Mouse (Mus musculus) liver, embryonic 14.5 days (tissue): ENCODE results near the gene Gpd1.

Source experiments
- CTCF ChIP-seq: IDR thresholded peaks from 2 replicates; pipeline ENCODE4 v1.5.1; 2016; ENCODE audit warnings: antibody characterized with exemption, low read depth, control low read depth
- EP300 ChIP-seq: IDR thresholded peaks from 2 replicates; pipeline ENCODE4 v1.6.1; 2016; ENCODE audit warnings: antibody characterized with exemption, low read depth

DNA sequence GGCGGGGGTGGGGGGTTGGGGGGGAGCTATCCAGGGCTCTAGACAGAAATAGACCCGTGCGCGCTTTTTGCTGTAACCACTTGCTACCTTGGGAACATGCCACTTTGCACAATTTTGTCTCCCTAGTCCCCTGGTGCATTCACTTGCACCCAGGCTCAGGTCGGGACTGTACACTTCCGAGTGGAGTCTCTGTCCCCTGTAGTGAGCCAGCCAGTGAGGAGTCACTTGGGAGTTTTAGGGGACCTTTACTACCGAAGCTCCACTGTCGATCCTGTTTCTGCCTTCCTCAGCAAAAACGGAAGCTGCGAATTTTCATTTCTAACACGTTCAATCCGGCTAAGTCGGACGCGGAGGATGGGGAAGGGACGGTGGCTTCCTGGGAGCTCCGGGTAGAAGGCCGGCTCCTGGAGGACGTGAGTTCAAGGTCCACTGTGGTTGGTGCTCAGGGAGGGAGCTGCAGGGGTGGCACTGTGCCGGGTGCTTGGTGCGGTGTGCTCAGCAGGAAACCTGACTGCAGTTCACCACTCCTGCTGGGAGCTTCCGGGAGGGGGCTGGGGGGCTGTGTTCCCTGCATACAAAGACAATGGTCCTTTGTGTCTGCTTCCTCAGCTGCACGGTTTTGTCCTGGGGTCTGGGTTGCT, 13.2 kb upstream of the Gpd1 start:
- TF ChIP-seq CTCF (no peak), EP300 (no peak)
